Mouse (Mus musculus): ENCODE results near the gene Spink4.

DNA sequence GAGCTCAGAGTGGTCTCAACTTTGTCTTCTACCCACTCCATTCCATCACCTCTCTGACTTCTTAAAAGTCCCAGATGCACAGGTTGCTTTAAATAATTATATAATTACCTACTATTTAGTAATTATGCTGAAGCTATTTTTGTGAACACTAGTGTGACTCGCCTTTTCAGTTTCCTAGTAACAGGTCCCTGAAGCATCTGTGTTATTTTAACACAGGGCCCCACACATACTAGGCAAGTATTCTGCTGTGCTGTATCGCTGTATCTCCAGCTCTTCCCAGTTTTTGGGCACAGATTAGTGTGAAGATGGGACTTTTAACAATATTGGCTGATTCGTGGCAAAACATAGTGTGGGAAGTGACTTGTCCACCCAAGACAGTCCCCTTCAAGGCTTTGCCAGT is 43.7 kb downstream of the Spink4 start:
- TF ChIP-seq CTCF (IDR thresholded peaks at IDR 0.05; ENCODE audit: insufficient read depth, low read length) (no peak), POLR2A (IDR thresholded peaks at IDR 0.05; ENCODE audit: borderline replicate concordance, extremely low read depth, low read depth, low read length) (no peak)

Data from lung, adult 2 months (tissue).